Mouse (Mus musculus) 3T3-L1 (cell line): ENCODE measurements around the gene Kcnk4.
A peak's percentile ranks its signal among the peaks of the same experiment; 100 is the strongest.

Experiments used
- DNase-seq: peaks from one replicate; pipeline ENCODE4 v3.0.0-alpha.2; 2015; ENCODE audit warnings: low read depth, low spot score

The Kcnk4 gene

GRCm38 (mm10) chr19:6892512-6892911 lies 41.8 kb downstream of the Kcnk4 start:
- no peak for DNase-seq

- no peak for DNase-seq
These were observed 56.4 kb downstream of the Kcnk4 start for GRCm38 (mm10) chr19:6877965-6878364.

- DNase-seq: peak; percentile 93
These were observed 57.5 kb downstream of the Kcnk4 start for GRCm38 (mm10) chr19:6876799-6877198.

- no peak for DNase-seq
These were observed 58.5 kb downstream of the Kcnk4 start for GRCm38 (mm10) chr19:6875834-6876233.

GRCm38 (mm10) chr19:6874257-6874656 lies 60.1 kb downstream of the Kcnk4 start:
- DNase-seq: peak; percentile 76
